Mouse (Mus musculus) olfactory bulb, adult 2 months (tissue): Measurements from ENCODE around the gene Uggt2.

ENCODE experiments used
- CTCF ChIP-seq: fragments of 200-500 bp; IDR thresholded peaks from 2 replicates; pipeline ENCODE4 v1.5.1; 2012; ENCODE audit warnings: low read depth, mild to moderate bottlenecking, low read length, moderate library complexity; ENCODE audit not compliant: insufficient read depth
- POLR2A ChIP-seq: fragments of 200-500 bp; IDR thresholded peaks from 2 replicates; pipeline ENCODE4 v1.6.1; 2012; ENCODE audit warnings: mild to moderate bottlenecking, low read depth, low read length, moderate library complexity; ENCODE audit not compliant: insufficient read depth

GRCm38 (mm10) chr14:118965356-118966000, 133.8 kb downstream of the Uggt2 start:
- TF ChIP-seq CTCF (no peak), POLR2A (no peak)
